Mouse (Mus musculus): Measurements from ENCODE around the gene Gm39115.
"Not testable (repeated sequence)": the region's sequence is repeated elsewhere in the genome, so short reads cannot be mapped to it uniquely, and the experiment has no call there.

Gm39115 gene

GRCm38 (mm10) chr7:142135934-142136333 is at the start of gene Gm39115:
Gm39115 (minus strand) TSS chr7:142136034.
- not testable (repeated sequence) for DNase-seq (ENCODE audit: low read depth, low spot score)

- DNase-seq (ENCODE audit: low read depth, low spot score) = no peak
Observed at GRCm38 (mm10) chr7:142181021-142181420, 45.2 kb upstream of the Gm39115 start.

- DNase-seq (ENCODE audit: low read depth, low spot score) = no peak
Observed at GRCm38 (mm10) chr7:142178685-142179084, 42.9 kb upstream of the Gm39115 start.

GRCm38 (mm10) chr7:142175905-142176304 is 40.1 kb upstream of the Gm39115 start, which contains the start of gene Krtap5-2:
Krtap5-2 (minus strand) TSS chr7:142176005.
- DNase-seq (ENCODE audit: low read depth, low spot score) = not testable (repeated sequence)

GRCm38 (mm10) chr7:142169836-142170235 is 34.0 kb upstream of the Gm39115 start:
- no peak for DNase-seq (ENCODE audit: low read depth, low spot score)

GRCm38 (mm10) chr7:142165639-142166038 is 29.8 kb upstream of the Gm39115 start, which contains the start of gene Gm4553:
Gm4553 (minus strand) TSS chr7:142165739.
- DNase-seq (ENCODE audit: low read depth, low spot score) = not testable (repeated sequence)

- no peak for DNase-seq (ENCODE audit: low read depth, low spot score)
Observed at GRCm38 (mm10) chr7:142159366-142159765, 23.5 kb upstream of the Gm39115 start.

- not testable (repeated sequence) for DNase-seq (ENCODE audit: low read depth, low spot score)
Observed at GRCm38 (mm10) chr7:142157013-142157412, 21.2 kb upstream of the Gm39115 start, which contains the start of gene Gm29735. Gm29735 (minus strand) TSS chr7:142157113.

GRCm38 (mm10) chr7:142155308-142155707 is 19.5 kb upstream of the Gm39115 start:
- DNase-seq (ENCODE audit: low read depth, low spot score) = no peak

- DNase-seq (ENCODE audit: low read depth, low spot score) = no peak
Observed at GRCm38 (mm10) chr7:142152191-142152590, 16.4 kb upstream of the Gm39115 start.

- DNase-seq (ENCODE audit: low read depth, low spot score) = no peak
Observed at GRCm38 (mm10) chr7:142148633-142149032, 12.8 kb upstream of the Gm39115 start.

- peak; percentile 25 for DNase-seq (ENCODE audit: low read depth, low spot score)
Observed at GRCm38 (mm10) chr7:142146033-142146432, 10.2 kb upstream of the Gm39115 start.

GRCm38 (mm10) chr7:142145413-142145940 is 9.6 kb upstream of the Gm39115 start:
- DNase-seq (ENCODE audit: low read depth, low spot score) = no peak

GRCm38 (mm10) chr7:142144507-142144906 is 8.7 kb upstream of the Gm39115 start, which contains the start of gene Gm45337:
Gm45337 (minus strand) TSS chr7:142144607.
- no peak for DNase-seq (ENCODE audit: low read depth, low spot score)

GRCm38 (mm10) chr7:142143506-142144010 is 7.7 kb upstream of the Gm39115 start:
- DNase-seq (ENCODE audit: low read depth, low spot score) = not testable (repeated sequence)

GRCm38 (mm10) chr7:142140696-142141095 is 4.9 kb upstream of the Gm39115 start:
- no peak for DNase-seq (ENCODE audit: low read depth, low spot score)

- DNase-seq (ENCODE audit: low read depth, low spot score) = no peak
Observed at GRCm38 (mm10) chr7:142134206-142134995, 1.4 kb downstream of the Gm39115 start.

GRCm38 (mm10) chr7:142128843-142129242 is 7.0 kb downstream of the Gm39115 start:
- no peak for DNase-seq (ENCODE audit: low read depth, low spot score)

- DNase-seq (ENCODE audit: low read depth, low spot score) = not testable (repeated sequence)
Observed at GRCm38 (mm10) chr7:142120629-142121028, 15.2 kb downstream of the Gm39115 start, which contains the start of gene Gm45618. Gm45618 (minus strand) TSS chr7:142120729.

GRCm38 (mm10) chr7:142119632-142120031 is 16.2 kb downstream of the Gm39115 start:
- DNase-seq (ENCODE audit: low read depth, low spot score) = no peak

GRCm38 (mm10) chr7:142104747-142105146 is 31.1 kb downstream of the Gm39115 start:
- DNase-seq (ENCODE audit: low read depth, low spot score) = no peak

- peak; percentile 79 for DNase-seq (ENCODE audit: low read depth, low spot score)
Observed at GRCm38 (mm10) chr7:142097776-142098175, 38.1 kb downstream of the Gm39115 start.
